Mouse (Mus musculus) forebrain, postnatal 0 days (tissue): ENCODE results near the gene Dnah7c. TPM values are rescaled to one million over a fixed set of nuclear protein-coding genes. Genes with fewer than 3 reads are reported as not detected.
A peak's percentile ranks its signal among the peaks of the same experiment; 100 is the strongest.
"Not testable (repeated sequence)": the region's sequence is repeated elsewhere in the genome, so short reads cannot be mapped to it uniquely, and the experiment has no call there.

Experiments used
- ATAC-seq: fragments of 200-750 bp; cut with Nextera tagmentation; 2 replicates; pipeline ENCODE4 v1.8.0; 2017; ENCODE audit warnings: mild to moderate bottlenecking, moderate library complexity
- DNase-seq: peaks from one replicate; pipeline ENCODE4 v3.0.0-alpha.2; 2015
- H3K27ac ChIP-seq: fragments of 300-500 bp; sonication (generic); 2 replicates; pipeline ENCODE4 v1.5.1; 2014; ENCODE audit warnings: low read depth, mild to moderate bottlenecking, antibody characterized with exemption, low read length, moderate library complexity, mixed read lengths
- H3K27me3 ChIP-seq: fragments of 300-500 bp; sonication (generic); 2 replicates; pipeline ENCODE4 v1.6.1; 2014; ENCODE audit warnings: mild to moderate bottlenecking, low read length, mixed read lengths; ENCODE audit not compliant: insufficient read depth
- H3K36me3 ChIP-seq: fragments of 300-500 bp; sonication (generic); 2 replicates; pipeline ENCODE4 v1.6.1; 2014; ENCODE audit warnings: mild to moderate bottlenecking, moderate library complexity; ENCODE audit not compliant: insufficient read depth
- H3K4me1 ChIP-seq: fragments of 300-500 bp; sonication (generic); 2 replicates; pipeline ENCODE4 v1.6.1; 2014; ENCODE audit warnings: antibody characterized with exemption; ENCODE audit not compliant: insufficient read depth
- H3K4me2 ChIP-seq: fragments of 300-500 bp; sonication (generic); 2 replicates; pipeline ENCODE4 v1.6.1; 2014; ENCODE audit warnings: low read depth, mild to moderate bottlenecking, moderate library complexity
- H3K4me3 ChIP-seq: fragments of 300-500 bp; sonication (generic); 2 replicates; pipeline ENCODE4 v1.5.1; 2014; ENCODE audit warnings: low read depth, low read length, mixed read lengths
- H3K9ac ChIP-seq: fragments of 300-500 bp; sonication (generic); 2 replicates; pipeline ENCODE4 v1.6.1; 2014; ENCODE audit warnings: mild to moderate bottlenecking
- H3K9me3 ChIP-seq: fragments of 300-500 bp; sonication (generic); 2 replicates; pipeline ENCODE4 v1.6.1; 2016; ENCODE audit warnings: low read length
- CTCF ChIP-seq: sonication (generic); IDR thresholded peaks from 2 replicates; pipeline ENCODE4 v1.5.1; 2016; ENCODE audit warnings: antibody characterized with exemption, control low read depth, low read depth
- WGBS: fragments of 180-500 bp; shearing (Covaris S2); extraction: QIAGEN DNeasy Blood & Tissue Kit; methylation state at CpG from one replicate; pipeline ENCODE4 v1.1.7; 2014; 5-methylcytosine and 5-hydroxymethylcytosine counted together
- polyA plus RNA-seq: library from polyadenylated mRNA; unstranded; fragments of >200 nt; fragmentation: Nextera tagmentation; extraction: Ambion mirVana; gene quantifications from 2 replicates; pipeline ENCODE4 v1.2.1, GENCODE M21; 2015
- total RNA-seq: library from RNA; depleted of rRNA; stranded (reverse); fragments of >200 nt; gene quantifications from 2 replicates; pipeline ENCODE4 v1.2.3, GENCODE M21; 2014

The Dnah7c gene
- total and polyA plus RNA-seq, 2 experiments from 2014 or later: 0.16 to 0.71 TPM

GRCm38 (mm10) chr1:46764600-46764999 is 339.2 kb downstream of the Dnah7c start:
- not testable (repeated sequence) for H3K27ac ChIP-seq, H3K4me3 ChIP-seq, H3K9me3 ChIP-seq, ATAC-seq, H3K36me3 ChIP-seq, DNase-seq, H3K27me3 ChIP-seq, H3K4me2 ChIP-seq, H3K4me1 ChIP-seq, H3K9ac ChIP-seq
- WGBS: 81% methylated on average over 3 of the region's 3 CpGs

- not testable (repeated sequence) for H3K4me2 ChIP-seq, H3K27ac ChIP-seq, H3K9me3 ChIP-seq, DNase-seq, H3K36me3 ChIP-seq, ATAC-seq, H3K4me1 ChIP-seq, H3K9ac ChIP-seq, H3K27me3 ChIP-seq, H3K4me3 ChIP-seq
- 0 out of 2 replicates have a peak, but pooled peaks have one; percentile 9 for TF ChIP-seq CTCF
Measured at GRCm38 (mm10) chr1:46769318-46769717, 343.9 kb downstream of the Dnah7c start.

GRCm38 (mm10) chr1:46770077-46770695 is 344.8 kb downstream of the Dnah7c start:
- not testable (repeated sequence) for H3K4me1 ChIP-seq, H3K9ac ChIP-seq, H3K27ac ChIP-seq, ATAC-seq, H3K9me3 ChIP-seq, H3K27me3 ChIP-seq, H3K4me3 ChIP-seq, DNase-seq, H3K36me3 ChIP-seq, H3K4me2 ChIP-seq
- 92% methylated on average over 7 of the region's 7 CpGs for WGBS

- not testable (repeated sequence) for H3K4me1 ChIP-seq, ATAC-seq, H3K9ac ChIP-seq, H3K36me3 ChIP-seq, H3K27ac ChIP-seq, H3K9me3 ChIP-seq, H3K27me3 ChIP-seq, H3K4me3 ChIP-seq, DNase-seq, H3K4me2 ChIP-seq
- WGBS: 77% methylated on average over 4 of the region's 4 CpGs
Measured at GRCm38 (mm10) chr1:46782227-46782626, 356.8 kb downstream of the Dnah7c start.

GRCm38 (mm10) chr1:46805074-46805473 is 379.7 kb downstream of the Dnah7c start:
- Histone ChIP-seq H3K27me3 (no peaks in the 10 kb centered on the region), H3K9ac (no peak overlapping the region), H3K4me1 (no peaks in the 10 kb centered on the region), H3K27ac (no peak overlapping the region), H3K4me3 (no peak overlapping the region), H3K4me2 (no peak overlapping the region), H3K36me3 (no peaks in the 10 kb centered on the region), H3K9me3 (no peaks in the 10 kb centered on the region)
- no peak for DNase-seq
- 81% methylated on average over 1 of the region's 1 CpGs for WGBS
- ATAC-seq: no peak; the same call in 1 of the 2 replicates
- no peak for TF ChIP-seq CTCF

- not testable (repeated sequence) for ATAC-seq, H3K9ac ChIP-seq, H3K9me3 ChIP-seq, H3K4me2 ChIP-seq, H3K27ac ChIP-seq, H3K27me3 ChIP-seq, DNase-seq, H3K4me1 ChIP-seq, H3K4me3 ChIP-seq
- WGBS: 88% methylated on average over 4 of the region's 4 CpGs
- peaks cover 11% of the 10 kb centered on the region for H3K36me3 ChIP-seq
Measured at GRCm38 (mm10) chr1:46808630-46809029, 383.2 kb downstream of the Dnah7c start.

- Histone ChIP-seq H3K27me3 (no peaks in the 10 kb centered on the region), H3K9me3 (no peaks in the 10 kb centered on the region), H3K4me3 (no peak overlapping the region), H3K4me1 (no peaks in the 10 kb centered on the region), H3K4me2 (no peak overlapping the region), H3K36me3 (peaks cover 39% of the 10 kb centered on the region), H3K9ac (no peak overlapping the region), H3K27ac (no peak overlapping the region)
- DNase-seq: no peak
- no peak for TF ChIP-seq CTCF
- ATAC-seq: no peak
- WGBS: 91% methylated on average over 5 of the region's 5 CpGs
Measured at GRCm38 (mm10) chr1:46817934-46818333, 392.5 kb downstream of the Dnah7c start.
